Mouse (Mus musculus): ENCODE measurements around the gene Krt81.

DNA sequence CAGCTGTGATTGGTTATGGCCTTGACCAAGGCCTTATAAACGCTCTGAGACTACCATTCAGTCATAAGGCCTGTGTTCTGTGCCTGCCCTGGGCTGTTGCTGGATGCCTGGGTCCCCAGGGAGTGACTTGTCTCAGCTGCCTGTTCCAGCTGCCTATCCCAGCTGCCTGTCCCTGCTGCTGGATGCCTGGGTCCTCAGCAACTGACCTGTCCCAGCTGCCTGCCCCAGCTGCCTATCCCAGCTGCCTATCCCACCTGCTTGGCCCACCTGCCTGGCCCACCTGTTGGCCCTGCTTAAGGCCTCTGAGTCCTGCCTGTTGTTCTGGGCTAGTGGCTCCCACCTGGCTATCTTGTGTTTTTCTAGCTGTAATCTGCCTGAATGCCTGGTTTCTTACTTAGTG is 30.7 kb upstream of the Krt81 start:
- TF ChIP-seq CTCF (IDR thresholded peaks at IDR 0.05; ENCODE audit: control insufficient read depth, insufficient read depth, insufficient read length) = no peak
- no peak for TF ChIP-seq MAX (IDR thresholded peaks at IDR 0.05)
